Mouse (Mus musculus) subcutaneous adipose tissue, adult 2 months (tissue): ENCODE results near the gene Gm2001. TPM values are rescaled to one million over a fixed set of nuclear protein-coding genes. Genes with fewer than 3 reads are reported as not detected.

Experiments
- polyA plus RNA-seq: library from polyadenylated mRNA; depleted of rRNA; stranded (reverse); fragments of >200 nt; gene quantifications from 2 replicates; pipeline ENCODE4 v1.2.3, GENCODE M21; 2012; ENCODE audit warnings: low replicate concordance; rRNA removed

Gene Gm2001
- polyA plus RNA-seq, result not detected in 2 replicates

DNA sequence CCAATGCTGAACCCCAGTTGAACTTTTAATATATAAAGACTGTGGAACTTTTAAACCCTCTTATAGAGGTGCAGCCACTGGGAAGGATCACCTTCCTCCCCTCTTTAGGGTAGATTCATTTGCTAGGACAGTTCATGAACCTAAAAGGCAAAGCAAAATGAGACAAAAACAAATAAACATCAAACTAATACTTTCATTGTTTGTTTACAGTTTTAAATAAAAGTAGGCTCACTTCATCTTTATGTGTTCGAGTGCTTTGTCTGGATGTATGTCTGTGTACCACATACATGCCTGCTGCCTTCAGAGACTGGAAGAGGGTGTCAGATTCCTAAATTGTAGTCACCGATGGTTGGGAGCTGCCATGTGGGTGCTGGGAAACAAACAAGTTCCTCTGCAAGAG lies at the start of gene Gm2001:
Gm2001 (minus strand) TSS at position 101 of the 400 bp plus-strand sequence.

DNA sequence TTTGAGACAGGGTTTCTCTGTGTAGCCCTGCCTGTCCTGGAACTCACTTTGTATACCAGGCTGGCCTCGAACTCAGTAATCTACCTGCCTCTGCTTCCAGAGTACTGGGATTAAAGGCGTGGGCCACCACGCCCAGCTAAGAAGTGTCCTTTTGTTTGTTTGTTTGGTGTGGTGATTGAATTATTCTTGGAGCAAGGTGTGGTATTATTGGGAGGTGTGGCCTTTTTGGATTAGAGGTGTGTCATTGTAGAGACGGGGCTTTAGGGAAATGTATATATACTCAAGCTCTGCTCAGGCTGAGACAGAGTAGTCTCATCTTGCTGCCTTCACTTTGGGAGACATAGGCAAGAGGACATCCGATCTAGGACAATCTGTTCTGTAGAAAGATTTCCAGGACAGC lies 31.6 kb upstream of the Gm2001 start, which contains the start of gene Gm2016:
Gm2016 (plus strand) TSS at position 301 of the 400 bp plus-strand sequence.

DNA sequence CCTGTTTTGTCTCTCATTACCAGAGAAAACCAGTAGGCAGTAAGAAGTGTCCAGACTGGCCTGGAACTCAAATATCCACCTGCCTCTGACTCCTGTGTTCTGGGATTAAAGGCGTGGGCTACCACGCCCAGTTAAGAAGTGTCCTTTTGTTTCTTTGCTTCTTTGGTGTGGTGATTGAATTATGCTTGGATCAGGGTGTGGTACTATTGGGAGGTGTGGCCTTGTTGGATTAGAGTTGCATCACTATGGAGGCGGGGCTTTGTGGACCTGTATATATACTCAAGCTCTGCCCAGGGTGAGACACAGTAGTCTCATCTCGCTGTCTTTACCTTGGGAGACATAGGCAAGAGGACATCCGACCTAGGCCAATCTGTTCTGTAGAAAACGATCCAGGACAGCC lies 25.9 kb downstream of the Gm2001 start, which contains the start of gene BB287469:
BB287469 (plus strand) TSS at position 301 of the 400 bp plus-strand sequence.

DNA sequence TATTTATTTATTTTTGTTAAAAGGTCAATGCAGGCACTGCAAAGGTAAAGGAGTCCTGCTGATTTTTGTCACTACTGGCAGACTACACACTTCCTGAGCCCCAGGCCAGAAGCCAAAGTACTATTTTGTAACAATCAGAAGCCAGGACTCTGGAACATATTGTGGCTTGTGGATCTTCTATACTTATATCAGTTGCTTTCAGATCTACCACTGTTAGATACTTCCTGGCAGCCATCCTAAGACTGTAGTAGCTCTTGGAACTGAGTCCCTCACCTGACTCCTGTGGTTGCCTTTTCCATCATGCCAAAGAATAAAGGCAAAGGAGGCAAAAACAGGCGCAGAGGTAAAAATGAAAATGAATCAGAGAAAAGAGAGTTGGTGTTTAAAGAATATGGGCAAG lies 46.9 kb downstream of the Gm2001 start, which contains the start of gene Gm21936:
Gm21936 (plus strand) TSS at position 301 of the 400 bp plus-strand sequence.

Other genes starting within 250 kb of the Gm2001 start
- 0.12 TPM in 1 of 2 replicates, not detected in the other for gene Oog1, start 239.7 kb downstream of the Gm2001 start, polyA plus RNA-seq
- not detected in 2 replicates for gene Gm4027, start 223.5 kb downstream of the Gm2001 start, polyA plus RNA-seq
- gene Gm16381, start 197.7 kb downstream of the Gm2001 start, polyA plus RNA-seq, result not detected in 2 replicates
- not detected in 2 replicates for gene Gm21319, start 66.6 kb downstream of the Gm2001 start, polyA plus RNA-seq
- gene Gm21936, start 46.8 kb downstream of the Gm2001 start, polyA plus RNA-seq, result not detected in 2 replicates
- gene BB287469, start 25.8 kb downstream of the Gm2001 start, polyA plus RNA-seq, result not detected in 2 replicates
- gene Gm2016, start 31.7 kb upstream of the Gm2001 start, polyA plus RNA-seq, result not detected in 2 replicates
- gene Gm2022, start 53.0 kb upstream of the Gm2001 start, polyA plus RNA-seq, result not detected in 2 replicates
- not detected in 2 replicates for gene Gm2035, start 77.5 kb upstream of the Gm2001 start, polyA plus RNA-seq
- gene Gm2042, start 111.7 kb upstream of the Gm2001 start, polyA plus RNA-seq, result not detected in 2 replicates
- gene Gm2075, start 169.5 kb upstream of the Gm2001 start, polyA plus RNA-seq, result not detected in 2 replicates
- gene Gm6803, start 176.4 kb upstream of the Gm2001 start, polyA plus RNA-seq, result not detected in 2 replicates
- not detected in 2 replicates for gene Gm2056, start 184.7 kb upstream of the Gm2001 start, polyA plus RNA-seq
- not detected in 2 replicates for gene Gm16368, start 241.4 kb upstream of the Gm2001 start, polyA plus RNA-seq